Mouse (Mus musculus) CH12.LX (cell line): ENCODE measurements around the gene Ubd. TPM values are rescaled to one million over a fixed set of nuclear protein-coding genes. Genes with fewer than 3 reads are reported as not detected.
"Not testable (repeated sequence)": the region's sequence is repeated elsewhere in the genome, so short reads cannot be mapped to it uniquely, and the experiment has no call there.

Experiments
- DNase-seq: peaks from one replicate; pipeline ENCODE4 v3.0.0-alpha.2; 2013; ENCODE audit errors: extremely low read depth
- H3K27ac ChIP-seq: 2 replicates; pipeline ENCODE4 v1.5.1; 2012; ENCODE audit warnings: low read depth, mild to moderate bottlenecking, control low read depth, moderate library complexity; ENCODE audit not compliant: insufficient read depth
- H3K27me3 ChIP-seq: replicated peaks from 2 replicates; pipeline ENCODE3; 2012; ENCODE audit warnings: inconsistent platforms
- H3K36me3 ChIP-seq, 2 experiments: replicated peaks in 1 of 2; 2 replicates each; pipeline versions ENCODE3 to v1.6.1; 2012; ENCODE audit warnings: inconsistent platforms in 1 of 2, low read length in 1 of 2, mild to moderate bottlenecking in 1 of 2, mixed read lengths in 1 of 2, moderate library complexity in 1 of 2; ENCODE audit not compliant: control insufficient read depth in 1 of 2, insufficient read depth in 1 of 2
- H3K4me1 ChIP-seq, 2 experiments: 2 replicates each; pipeline ENCODE4 v1.6.1; 2012; ENCODE audit warnings: inconsistent platforms in 1 of 2, moderate library complexity in 1 of 2; ENCODE audit not compliant: insufficient read depth in 2 of 2, control insufficient read depth in 1 of 2
- H3K4me2 ChIP-seq: 2 replicates; pipeline ENCODE4 v1.6.1; 2012; ENCODE audit warnings: low read depth, mild to moderate bottlenecking, control low read depth; ENCODE audit not compliant: poor library complexity, insufficient read depth, severe bottlenecking
- H3K4me3 ChIP-seq, 3 experiments: fragments of 150-350 bp in 1 of 3; sonication (generic) in 1 of 3; replicated peaks in 1 of 3; 2 replicates each; pipeline versions ENCODE3 to v1.5.1; 2011 to 2012; ENCODE audit warnings: low read depth in 2 of 3, low read length in 2 of 3, mild to moderate bottlenecking in 2 of 3, moderate library complexity in 2 of 3, control low read depth in 1 of 3, improper control_type of control experiment in 1 of 3, inconsistent platforms in 1 of 3, mixed read lengths in 1 of 3; ENCODE audit not compliant: poor library complexity in 1 of 3
- H3K79me2 ChIP-seq: replicated peaks from 2 replicates; pipeline ENCODE4 v1.6.1; 2012; ENCODE audit warnings: mild to moderate bottlenecking, moderate library complexity; ENCODE audit not compliant: control insufficient read depth, poor library complexity, insufficient read depth, severe bottlenecking; ENCODE audit errors: extremely low read depth
- H3K9ac ChIP-seq: 2 replicates; pipeline ENCODE4 v1.6.1; 2012; ENCODE audit warnings: low read depth, mild to moderate bottlenecking, control low read depth, moderate library complexity; ENCODE audit not compliant: insufficient read depth
- H3K9me3 ChIP-seq: replicated peaks from 2 replicates; pipeline ENCODE3; 2012; ENCODE audit warnings: low read length, inconsistent platforms, mixed read lengths
- BHLHE40 ChIP-seq: IDR thresholded peaks from 2 replicates; pipeline ENCODE4 v1.6.1; 2011; ENCODE audit warnings: mild to moderate bottlenecking, low read depth, low read length, improper control_type of control experiment
- CHD1 ChIP-seq: IDR thresholded peaks from 2 replicates; pipeline ENCODE4 v1.6.1; 2012; ENCODE audit warnings: low read depth, low read length, improper control_type of control experiment, inconsistent platforms
- CHD2 ChIP-seq: IDR thresholded peaks from 2 replicates; pipeline ENCODE4 v1.6.1; 2011; ENCODE audit warnings: low read length, improper control_type of control experiment
- CTCF ChIP-seq, 2 experiments: IDR thresholded peaks in 1 of 2; conservative IDR thresholded peaks in 1 of 2; 2 replicates each; pipeline ENCODE4 v1.5.1; 2011 to 2012; ENCODE audit warnings: low read depth in 2 of 2, low read length in 2 of 2, improper control_type of control experiment in 1 of 2, inconsistent platforms in 1 of 2, mild to moderate bottlenecking in 1 of 2, moderate library complexity in 1 of 2
- E2F4 ChIP-seq: IDR thresholded peaks from 2 replicates; pipeline ENCODE4 v1.6.1; 2011; ENCODE audit warnings: low read depth, low read length, improper control_type of control experiment; ENCODE audit not compliant: insufficient replicate concordance
- ELF1 ChIP-seq: IDR thresholded peaks from 2 replicates; pipeline ENCODE4 v1.6.1; 2014; ENCODE audit warnings: low read depth, mild to moderate bottlenecking, inconsistent platforms, low read length, improper control_type of control experiment
- EP300 ChIP-seq: IDR thresholded peaks from 2 replicates; pipeline ENCODE4 v1.6.1; 2011; ENCODE audit warnings: low read length, improper control_type of control experiment
- JUN ChIP-seq: IDR thresholded peaks from 2 replicates; pipeline ENCODE4 v1.6.1; 2011; ENCODE audit warnings: low read depth, mild to moderate bottlenecking, low read length, improper control_type of control experiment, moderate library complexity; ENCODE audit not compliant: insufficient read depth
- MAX ChIP-seq: IDR thresholded peaks from 2 replicates; pipeline ENCODE4 v1.6.1; 2011; ENCODE audit warnings: low read length, improper control_type of control experiment
- MEF2A ChIP-seq: IDR thresholded peaks from 2 replicates; pipeline ENCODE4 v1.6.1; 2014; ENCODE audit warnings: low read depth, mild to moderate bottlenecking, inconsistent platforms, low read length, improper control_type of control experiment, borderline replicate concordance
- NELFE ChIP-seq: IDR thresholded peaks from 2 replicates; pipeline ENCODE4 v1.6.1; 2011; ENCODE audit warnings: low read depth, low read length, improper control_type of control experiment
- RAD21 ChIP-seq: IDR thresholded peaks from 2 replicates; pipeline ENCODE4 v1.6.1; 2011; ENCODE audit warnings: low read depth, mild to moderate bottlenecking, low read length, improper control_type of control experiment, moderate library complexity
- RCOR1 ChIP-seq: conservative IDR thresholded peaks from 2 replicates; pipeline ENCODE4 v1.6.1; 2012; ENCODE audit warnings: low read depth, mild to moderate bottlenecking, inconsistent platforms, low read length, improper control_type of control experiment
- SIN3A ChIP-seq: IDR thresholded peaks from 2 replicates; pipeline ENCODE4 v1.6.1; 2012; ENCODE audit warnings: low read length, improper control_type of control experiment, inconsistent platforms
- SMC3 ChIP-seq: IDR thresholded peaks from 2 replicates; pipeline ENCODE4 v1.6.1; 2011; ENCODE audit warnings: low read depth, low read length, improper control_type of control experiment
- TBP ChIP-seq: conservative IDR thresholded peaks from 2 replicates; pipeline ENCODE4 v1.6.1; 2011; ENCODE audit warnings: low read depth, low read length, improper control_type of control experiment
- TCF12 ChIP-seq: IDR thresholded peaks from 2 replicates; pipeline ENCODE4 v1.6.1; 2014; ENCODE audit warnings: low read depth, mild to moderate bottlenecking, inconsistent platforms, low read length, improper control_type of control experiment
- UBTF ChIP-seq: IDR thresholded peaks from 2 replicates; pipeline ENCODE4 v1.6.1; 2012; ENCODE audit warnings: low read depth, mild to moderate bottlenecking, inconsistent platforms, low read length, improper control_type of control experiment, moderate library complexity
- USF2 ChIP-seq: conservative IDR thresholded peaks from 2 replicates; pipeline ENCODE4 v1.6.1; 2011; ENCODE audit warnings: low read depth, low read length, improper control_type of control experiment
- ZC3H11A ChIP-seq: IDR thresholded peaks from 2 replicates; pipeline ENCODE4 v1.6.1; 2012; ENCODE audit warnings: low read depth, mild to moderate bottlenecking, inconsistent platforms, low read length, improper control_type of control experiment
- dilution Hi-C: fragments of 300-500 bp; cut with MboI; formaldehyde crosslinking; loops from 2 replicates; pipeline ENCODE4 v1.14.3; 2020; ENCODE audit warnings: low sequenced_read_pairs; ENCODE audit not compliant: extremely low pct_unique_long_range_greater_than_20kb, extremely low pct_ligation_motif_present
- in situ Hi-C: fragments of 300-500 bp; cut with MboI; formaldehyde crosslinking; loops from 3 replicates; pipeline ENCODE4 v1.14.3; 2019; ENCODE audit warnings: low sequenced_read_pairs, low pct_ligation_motif_present, low pct_unique_long_range_greater_than_20kb, mixed read lengths
- polyA plus RNA-seq: library from polyadenylated mRNA; unstranded; fragments of >175 nt; gene quantifications from 2 replicates; pipeline ENCODE4 v1.2.1, GENCODE M21; 2012; ENCODE audit warnings: low read depth; ENCODE audit not compliant: insufficient read length
- total RNA-seq, 2 experiments: library from RNA; depleted of rRNA; stranded (reverse); fragments of 300-350 nt in 1 of 2; fragments of >200 nt in 1 of 2; gene quantifications; 2 replicates each; pipeline ENCODE4 v1.2.3; 2012 to 2014

Ubd gene
- total and polyA plus RNA-seq, 3 experiments = 0.47 TPM; not detected in 2

DNA sequence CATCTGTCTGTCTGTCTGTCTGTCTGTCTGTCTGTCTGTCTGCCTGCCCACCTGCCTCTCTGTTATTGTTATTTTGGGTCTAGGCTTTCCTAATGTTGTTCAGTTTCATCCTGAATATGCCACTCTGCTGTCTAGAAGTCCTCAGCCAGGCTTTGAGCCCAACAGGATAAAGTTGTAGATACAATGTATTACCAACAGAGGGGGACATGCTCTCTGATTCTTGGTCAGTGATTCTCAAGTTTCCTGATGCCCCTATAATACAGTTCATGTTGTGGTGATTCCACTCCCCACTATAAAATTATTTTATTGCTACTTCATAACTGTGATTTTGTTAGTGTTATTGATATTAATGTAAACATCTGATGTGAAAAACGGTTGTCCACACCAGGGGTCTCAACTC is 28.2 kb downstream of the Ubd start:
- dilution Hi-C loops = no loop called here
- H3K79me2 ChIP-seq = no peaks in the 10 kb centered on the region
- H3K27ac ChIP-seq = no peak overlapping the region
- TF ChIP-seq RAD21 (peak; percentile 53), TBP (no peak), SMC3 (peak; percentile 50), CTCF (conservative IDR thresholded peaks at IDR 0.05 in 1 of 2, IDR thresholded peaks at IDR 0.05 in 1 of 2; ENCODE audit: low read depth in 2 of 2, low read length in 2 of 2) (peak; percentile 18 to 59; a peak in 2 of 4 replicates), RCOR1 (no peak)
- peak; percentile 8 for DNase-seq
- no peaks in the 10 kb centered on the region for H3K4me1 ChIP-seq
- H3K36me3 ChIP-seq = no peaks in the 10 kb centered on the region
- no peak overlapping the region for H3K4me3 ChIP-seq
- peaks cover 2% of the 10 kb centered on the region for H3K9me3 ChIP-seq
- H3K9ac ChIP-seq = no peak overlapping the region
- H3K4me2 ChIP-seq = no peak overlapping the region
- in situ Hi-C loops = no loop called here
- H3K27me3 ChIP-seq = peaks cover 2% of the 10 kb centered on the region

DNA sequence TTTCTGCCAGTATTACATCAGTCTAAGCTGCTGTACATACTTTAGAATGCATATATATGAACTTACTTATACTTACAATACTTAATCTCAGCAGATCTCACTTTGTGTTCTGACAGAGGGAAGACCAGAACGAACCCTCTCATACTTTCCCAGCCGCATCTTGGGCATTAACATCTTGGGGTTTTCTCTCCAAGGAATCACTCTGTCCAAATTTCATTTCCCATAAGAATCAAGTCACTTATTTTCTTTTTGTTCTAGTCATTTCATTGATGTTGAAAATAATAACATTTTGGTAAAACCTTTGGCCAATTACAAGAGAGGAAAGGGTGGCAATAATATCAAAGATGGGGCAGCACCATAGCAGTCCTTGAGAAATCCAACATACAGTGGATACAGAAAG is 43.5 kb downstream of the Ubd start, which contains the start of gene Olfr97:
TSS of gene Olfr97 (minus strand) at position 101 of the 400 bp plus-strand sequence.
- H3K36me3 ChIP-seq, H3K9ac ChIP-seq, H3K27ac ChIP-seq, H3K4me2 ChIP-seq, in situ Hi-C loops, H3K4me3 ChIP-seq, H3K79me2 ChIP-seq, H3K9me3 ChIP-seq, DNase-seq, H3K27me3 ChIP-seq, H3K4me1 ChIP-seq, dilution Hi-C loops: not testable (repeated sequence)

DNA sequence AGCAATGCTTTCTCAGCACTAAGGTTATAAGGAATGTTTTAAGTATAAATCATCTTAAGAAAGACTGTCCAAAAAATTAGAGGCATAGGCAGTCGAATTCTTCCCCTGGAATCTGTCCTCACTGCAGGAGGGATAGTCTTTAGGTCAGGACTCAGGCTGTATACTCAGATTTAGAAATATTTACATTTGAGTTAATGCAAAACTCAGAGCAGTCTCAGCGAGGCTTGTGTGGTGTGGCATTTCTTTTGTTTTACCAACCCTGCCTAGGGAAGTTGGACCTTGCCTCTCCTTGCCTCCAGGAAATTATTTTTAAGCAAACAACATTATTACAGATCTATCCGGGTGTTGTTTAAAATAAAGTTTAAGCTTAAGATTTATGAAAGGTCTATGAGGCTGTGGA is 48.5 kb downstream of the Ubd start:
- Histone ChIP-seq H3K27me3 (no peaks in the 10 kb centered on the region), H3K36me3 (no peaks in the 10 kb centered on the region), H3K4me1 (peaks cover 0 to 4% of the 10 kb centered on the region in 2 experiments; a peak in 1 of 4 replicates)
- dilution Hi-C loops = no loop called here
- no peak for TF ChIP-seq NELFE
- TF ChIP-seq JUN = no peak
- TF ChIP-seq CHD2 = no peak
- TF ChIP-seq MEF2A = no peak
- no peak for TF ChIP-seq CHD1
- no peak for TF ChIP-seq TBP
- TF ChIP-seq UBTF = no peak
- TF ChIP-seq ZC3H11A = no peak
- no peak for TF ChIP-seq MAX
- TF ChIP-seq RAD21 = no peak
- no peak for TF ChIP-seq E2F4
- no peak for TF ChIP-seq ELF1
- TF ChIP-seq TCF12 = no peak
- TF ChIP-seq USF2 = no peak
- TF ChIP-seq SIN3A = no peak
- TF ChIP-seq EP300 = no peak
- TF ChIP-seq BHLHE40 = no peak
- TF ChIP-seq, all 38 proteins: peak for 0
- in situ Hi-C loops = no loop called here
- no peak for DNase-seq
- H3K9ac ChIP-seq = no peak overlapping the region
- H3K79me2 ChIP-seq = no peaks in the 10 kb centered on the region
- H3K4me3 ChIP-seq = no peak overlapping the region
- no peak overlapping the region for H3K4me2 ChIP-seq
- no peak overlapping the region for H3K27ac ChIP-seq
- peaks cover 8% of the 10 kb centered on the region for H3K9me3 ChIP-seq
